Mouse (Mus musculus): Measurements from ENCODE around the gene Cdhr5. TPM values are rescaled to one million over a fixed set of nuclear protein-coding genes. Genes with fewer than 3 reads are reported as not detected.

Cdhr5 gene
- total RNA-seq, 2 experiments from 2014 or later: not detected

DNA sequence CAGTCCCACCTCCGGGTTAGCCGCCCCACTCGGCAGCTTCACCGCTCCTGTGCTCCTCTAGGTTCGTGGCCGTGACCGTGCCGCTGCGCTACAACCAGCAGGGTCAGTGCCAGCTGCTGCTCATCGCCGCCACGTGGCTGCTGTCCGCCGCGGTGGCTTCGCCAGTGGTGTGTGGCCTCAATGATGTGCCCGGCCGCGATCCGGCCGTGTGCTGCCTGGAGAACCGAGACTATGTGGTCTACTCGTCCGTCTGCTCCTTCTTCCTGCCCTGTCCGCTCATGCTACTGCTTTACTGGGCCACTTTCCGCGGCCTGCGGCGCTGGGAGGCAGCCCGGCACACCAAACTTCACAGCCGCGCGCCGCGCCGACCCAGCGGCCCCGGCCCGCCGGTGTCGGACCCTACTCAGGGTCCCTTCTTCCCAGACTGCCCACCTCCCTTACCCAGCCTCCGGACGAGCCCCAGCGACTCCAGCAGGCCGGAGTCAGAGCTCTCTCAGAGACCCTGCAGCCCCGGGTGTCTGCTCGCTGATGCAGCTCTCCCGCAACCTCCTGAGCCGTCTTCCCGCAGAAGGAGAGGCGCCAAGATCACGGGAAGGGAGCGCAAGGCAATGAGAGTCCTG lies 17.4 kb upstream of the Cdhr5 start:
- intact Hi-C loops (cut with DNase I): no loop called here
- Histone ChIP-seq H3K4me3 (peak overlapping the region; percentile 60), H3K27ac (no peak overlapping the region)
- peak; percentile 64 for DNase-seq
- TF ChIP-seq CTCF (IDR thresholded peaks at IDR 0.05): peak; percentile 17; the same call in 1 of the 2 replicates

DNA sequence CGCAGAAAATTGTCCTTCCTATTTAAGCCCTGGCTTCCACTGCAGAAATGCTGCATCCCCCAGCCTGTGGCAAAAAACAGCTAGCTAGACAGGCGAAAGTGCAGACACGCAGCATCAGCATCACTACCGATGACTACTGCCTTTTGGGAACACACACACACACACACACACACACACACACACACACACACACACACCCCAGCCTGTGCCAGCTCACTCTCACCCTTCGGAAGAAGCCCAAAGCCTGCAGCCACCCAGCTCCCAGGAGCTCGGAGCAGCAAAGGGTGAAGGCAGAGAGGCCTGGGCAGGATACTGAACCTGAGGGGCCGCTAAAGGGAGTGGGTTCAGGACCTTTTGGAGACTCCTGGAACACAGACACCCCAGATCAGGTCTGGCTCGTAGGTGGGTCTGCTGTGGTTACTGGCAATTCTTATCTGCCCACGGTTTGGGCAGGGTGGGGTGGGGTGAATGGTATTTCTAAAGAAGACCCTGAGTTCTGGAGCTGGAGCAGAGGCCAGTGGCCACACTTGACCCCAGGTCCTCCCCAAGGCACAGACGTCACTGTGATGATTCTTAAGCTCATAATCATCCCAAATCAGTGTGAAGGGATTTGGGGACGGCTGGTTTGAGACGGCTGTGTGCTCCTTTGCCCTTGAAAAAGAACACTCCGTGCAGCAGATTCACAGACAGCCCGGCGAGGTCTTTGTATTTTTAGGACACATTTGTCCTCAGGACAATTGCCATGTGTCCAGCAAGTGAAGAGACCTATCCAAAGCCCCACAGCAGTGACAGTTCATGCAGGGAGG lies 16.2 kb upstream of the Cdhr5 start:
- DNase-seq: no peak
- no peak overlapping the region for H3K27ac ChIP-seq
- intact Hi-C loops (cut with DNase I): no loop called here
- TF ChIP-seq CTCF (IDR thresholded peaks at IDR 0.05): no peak
- no peak overlapping the region for H3K4me3 ChIP-seq

DNA sequence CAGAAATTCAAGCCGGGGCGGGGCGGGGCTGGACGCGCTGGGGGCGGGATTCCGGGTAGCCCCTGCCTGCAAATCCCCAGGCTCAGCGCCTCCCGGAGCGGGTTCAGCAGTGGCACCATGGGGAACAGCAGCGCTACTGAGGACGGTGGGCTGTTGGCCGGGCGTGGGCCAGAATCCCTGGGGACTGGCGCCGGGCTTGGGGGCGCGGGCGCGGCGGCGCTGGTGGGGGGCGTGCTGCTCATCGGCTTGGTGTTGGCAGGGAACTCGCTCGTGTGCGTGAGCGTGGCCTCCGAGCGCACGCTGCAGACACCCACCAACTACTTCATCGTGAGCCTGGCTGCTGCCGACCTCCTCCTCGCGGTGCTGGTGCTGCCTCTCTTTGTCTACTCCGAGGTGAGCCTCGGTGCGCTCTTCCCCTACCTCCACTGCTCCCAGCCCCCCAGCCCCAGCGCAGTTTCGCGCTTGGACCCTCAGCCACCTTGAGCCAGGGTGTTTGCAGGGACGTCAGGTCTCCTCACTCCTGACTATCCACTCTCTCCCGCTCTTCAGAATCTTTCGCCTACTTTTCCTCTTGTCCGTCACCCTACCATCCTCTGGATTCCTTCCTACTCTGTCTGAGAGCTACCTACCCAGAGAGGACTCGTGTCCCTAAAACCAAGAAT lies 15.5 kb upstream of the Cdhr5 start, which contains the start of gene Drd4:
Gene Drd4, plus strand, starts transcription at position 86 of the 662 bp plus-strand sequence.
- TF ChIP-seq CTCF (IDR thresholded peaks at IDR 0.05): no peak
- Histone ChIP-seq H3K4me3 (peak within 1 kb of the TSS; percentile 60), H3K27ac (no peak within 1 kb of the TSS)
- no peak for DNase-seq
- intact Hi-C loops (cut with DNase I): no loop called here

DNA sequence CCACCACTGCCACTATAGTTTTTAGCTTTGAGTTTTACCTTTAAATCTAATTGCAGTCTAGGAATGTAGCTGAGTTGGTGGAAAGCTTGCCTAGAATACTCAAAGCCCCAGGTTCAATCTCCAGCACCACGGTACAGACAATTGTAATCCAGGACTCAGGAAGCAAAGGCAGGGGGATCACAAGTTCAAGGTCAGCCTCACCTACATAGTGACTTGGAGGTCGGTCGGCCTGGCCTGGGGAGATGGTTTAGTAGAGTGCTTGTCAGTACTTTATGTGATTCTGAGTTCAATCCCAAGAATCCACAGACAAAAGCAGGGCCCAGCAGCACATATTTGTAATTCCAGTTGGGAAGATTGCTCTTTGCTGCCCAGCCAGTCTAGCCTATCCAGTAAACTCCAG lies 11.5 kb upstream of the Cdhr5 start:
- Histone ChIP-seq H3K27ac (no peak overlapping the region), H3K4me3 (no peak overlapping the region)
- intact Hi-C loops (cut with DNase I): no loop called here
- TF ChIP-seq CTCF (IDR thresholded peaks at IDR 0.05): no peak
- no peak for DNase-seq

DNA sequence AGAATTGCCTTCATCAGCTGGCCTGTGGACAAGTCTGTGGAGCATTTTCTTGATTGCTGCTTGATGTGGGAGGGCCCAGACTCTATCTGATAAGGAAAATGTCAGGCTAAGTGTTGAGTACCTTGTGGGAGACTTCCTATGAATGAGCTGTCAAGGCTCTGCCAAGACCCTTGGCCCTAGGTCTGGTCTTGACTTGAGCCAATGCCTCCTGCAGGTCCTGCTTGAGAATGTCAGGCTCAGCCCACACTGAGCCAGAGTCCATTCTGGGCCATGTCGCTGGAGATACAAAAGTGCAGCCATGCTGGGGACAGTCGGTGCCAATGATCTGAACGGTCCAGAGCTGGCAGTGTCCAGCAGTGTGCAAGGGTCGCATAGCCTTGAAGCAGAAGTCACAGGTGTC lies 6.2 kb upstream of the Cdhr5 start:
- intact Hi-C loops (cut with DNase I): no loop called here
- Histone ChIP-seq H3K27ac (no peak overlapping the region), H3K4me3 (no peak overlapping the region)
- no peak for DNase-seq
- TF ChIP-seq CTCF (IDR thresholded peaks at IDR 0.05): no peak

DNA sequence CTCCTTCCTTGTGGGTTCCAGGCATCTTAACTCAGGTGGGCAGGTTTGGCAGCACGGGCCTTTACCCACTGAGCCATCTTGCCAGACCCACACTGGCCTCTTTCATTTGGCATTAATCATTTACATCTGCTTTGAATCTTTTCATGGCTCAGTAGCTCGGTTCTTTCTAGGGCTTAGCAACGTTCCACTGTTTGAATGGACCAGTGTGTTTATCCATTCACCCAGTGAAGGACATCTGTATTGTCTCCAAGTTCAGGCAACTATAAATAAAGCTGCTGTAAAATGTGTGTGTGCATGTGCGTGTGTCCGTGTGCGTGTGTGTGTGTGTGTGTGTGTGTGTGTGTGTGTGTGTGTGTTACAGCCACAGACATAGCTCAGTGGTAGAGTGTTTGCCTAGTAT lies 4.9 kb upstream of the Cdhr5 start:
- no peak for DNase-seq
- intact Hi-C loops (cut with DNase I): no loop called here
- H3K4me3 ChIP-seq: no peak overlapping the region
- TF ChIP-seq CTCF (IDR thresholded peaks at IDR 0.05): no peak
- H3K27ac ChIP-seq: no peak overlapping the region

DNA sequence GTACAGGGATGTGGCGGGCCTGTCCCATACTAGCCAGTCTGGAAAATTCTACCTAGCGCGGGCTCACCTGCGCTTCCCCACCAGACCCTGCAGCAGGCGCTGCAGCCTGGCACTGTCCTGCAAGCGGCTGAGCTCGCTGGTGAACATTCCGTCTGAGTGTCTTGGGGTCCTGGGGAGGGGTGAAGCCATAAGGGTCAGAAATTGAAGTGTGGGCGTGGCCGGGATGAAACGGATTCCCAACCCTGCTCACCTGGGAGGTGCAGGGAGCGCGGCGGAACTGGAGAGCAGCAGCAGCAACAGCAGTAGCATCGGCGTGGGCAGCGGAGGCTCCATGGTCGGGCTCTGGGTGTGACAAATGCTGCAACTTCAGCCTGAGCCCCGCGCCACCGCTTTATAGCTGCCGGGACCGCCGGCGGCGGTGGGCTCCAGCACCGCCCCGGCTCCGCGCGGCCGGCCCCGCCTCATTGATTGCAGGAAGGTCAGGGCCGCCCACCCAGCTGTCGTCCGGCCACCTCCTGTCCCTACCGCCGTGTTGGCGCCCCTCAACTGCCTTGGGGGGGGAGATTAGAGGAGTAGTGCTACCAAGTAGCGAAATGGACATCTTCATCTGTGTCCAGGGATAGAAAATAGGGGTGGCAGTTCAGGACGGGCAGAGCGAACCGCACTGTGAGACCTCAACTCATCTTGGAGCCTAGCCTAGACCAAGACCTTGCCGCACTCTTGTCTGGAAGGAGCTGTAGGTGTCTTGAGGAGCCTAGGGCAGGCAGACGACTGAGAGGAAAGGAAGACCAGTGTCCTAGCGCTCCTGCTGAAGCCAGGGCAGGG lies 2.4 kb upstream of the Cdhr5 start, which contains the start of gene Sct:
Gene Sct, minus strand, starts transcription at position 368 of the 825 bp plus-strand sequence.
- intact Hi-C loops (cut with DNase I): no loop called here
- no peak within 1 kb of the TSS for H3K27ac ChIP-seq
- peak; percentile 40; the same call in 1 of the 2 replicates for TF ChIP-seq CTCF (IDR thresholded peaks at IDR 0.05)

DNA sequence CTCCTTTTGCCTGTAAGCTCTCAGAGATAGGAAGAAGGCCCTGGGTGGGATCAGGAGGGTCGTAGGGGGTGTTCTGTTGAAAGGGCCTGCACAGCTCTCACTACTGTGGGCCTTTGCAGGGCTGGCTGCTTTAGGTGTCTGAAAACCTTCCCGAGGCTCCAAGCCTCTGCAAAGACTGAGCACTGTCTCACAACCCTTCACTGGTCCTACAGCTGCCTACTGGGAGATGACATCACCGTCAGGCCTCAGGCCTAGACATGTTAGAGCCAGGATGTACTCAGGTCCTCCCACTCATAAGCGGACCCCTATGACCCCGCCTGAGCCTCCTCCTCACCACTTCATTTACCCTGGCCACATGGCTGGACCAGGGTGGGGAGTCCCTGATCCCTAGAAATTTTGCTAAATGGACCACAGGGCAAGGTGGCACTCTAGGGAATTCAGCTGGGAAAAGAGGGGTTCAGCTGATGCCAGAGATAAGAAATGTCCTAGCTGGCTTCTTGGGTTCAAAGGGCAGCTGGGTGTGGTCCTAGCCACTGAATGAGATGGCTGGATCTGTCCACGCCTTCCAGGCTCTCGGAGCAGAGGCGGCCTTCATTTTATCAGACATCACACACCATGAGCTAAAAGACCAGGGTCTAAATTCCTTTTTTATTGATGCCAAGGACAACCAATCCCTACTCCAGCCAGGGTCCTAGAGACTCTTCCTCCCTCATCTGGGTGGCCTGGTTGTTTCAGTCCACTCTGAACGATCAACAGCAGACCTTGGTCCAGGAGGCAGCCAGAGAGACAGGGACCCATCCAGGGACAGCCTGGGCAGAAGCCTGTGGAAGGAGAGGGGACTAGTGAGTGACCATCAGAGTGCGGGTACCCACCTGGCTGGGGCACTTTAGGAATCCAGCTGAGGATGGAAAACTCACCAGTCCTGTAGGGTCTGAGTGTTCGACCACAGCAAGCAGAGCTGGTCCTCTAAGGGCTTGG lies 1.4 kb upstream of the Cdhr5 start:
- no peak overlapping the region for H3K27ac ChIP-seq

More for the DNA sequence above, 2.4 kb upstream of the Cdhr5 start, which contains the start of gene Sct:
- DNase-seq: no peak
- H3K4me3 ChIP-seq: peak within 1 kb of the TSS; percentile 65

DNA sequence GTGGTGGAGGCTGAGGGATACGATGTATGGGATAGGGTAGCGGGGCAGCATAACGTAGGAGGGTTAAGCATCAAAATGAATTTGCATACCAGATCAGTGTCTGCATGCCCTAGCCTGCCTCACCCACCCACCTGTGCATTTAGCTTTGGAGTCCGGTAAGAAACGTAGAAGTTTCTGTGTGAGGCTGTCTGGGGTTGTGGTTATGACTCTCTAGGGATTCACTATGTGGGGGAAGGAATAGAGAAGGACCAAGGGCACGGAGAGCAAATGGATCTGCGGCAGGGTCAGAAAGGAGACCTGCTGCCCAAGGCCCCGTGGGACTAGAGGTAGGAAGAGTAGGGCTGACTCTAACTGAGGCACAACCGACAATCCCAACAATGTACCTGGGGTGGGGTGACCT lies 1.2 kb downstream of the Cdhr5 start:
- Histone ChIP-seq H3K27ac (no peak overlapping the region), H3K4me3 (no peak overlapping the region)
- TF ChIP-seq CTCF (IDR thresholded peaks at IDR 0.05): no peak
- no peak for DNase-seq
- intact Hi-C loops (cut with DNase I): no loop called here

More for the DNA sequence above, 1.4 kb upstream of the Cdhr5 start:
- TF ChIP-seq CTCF (IDR thresholded peaks at IDR 0.05): no peak
- no peak overlapping the region for H3K4me3 ChIP-seq
- no peak for DNase-seq
- intact Hi-C loops (cut with DNase I): no loop called here

DNA sequence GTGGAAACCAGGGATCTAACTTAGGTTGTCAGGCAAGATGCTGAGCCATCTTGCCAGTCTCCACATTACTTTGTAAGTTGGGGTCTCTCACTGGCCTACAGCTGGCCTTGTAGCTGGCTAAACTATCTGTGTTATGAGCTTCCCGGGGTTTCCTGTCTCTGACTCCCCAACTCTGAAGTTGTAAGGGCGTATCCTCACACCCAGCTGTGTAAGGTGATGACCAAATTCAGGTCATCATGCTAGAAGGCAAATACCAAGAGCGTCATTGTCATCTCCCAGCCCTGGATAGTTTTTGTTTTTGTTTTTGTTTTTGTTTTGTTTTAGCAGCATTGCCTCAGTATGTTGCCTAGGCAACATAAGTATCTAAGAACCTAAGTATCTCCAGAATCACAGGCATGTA lies 6.0 kb downstream of the Cdhr5 start:
- no peak overlapping the region for H3K27ac ChIP-seq
- no peak for DNase-seq
- no peak overlapping the region for H3K4me3 ChIP-seq
- TF ChIP-seq CTCF (IDR thresholded peaks at IDR 0.05): no peak
- intact Hi-C loops (cut with DNase I): no loop called here

DNA sequence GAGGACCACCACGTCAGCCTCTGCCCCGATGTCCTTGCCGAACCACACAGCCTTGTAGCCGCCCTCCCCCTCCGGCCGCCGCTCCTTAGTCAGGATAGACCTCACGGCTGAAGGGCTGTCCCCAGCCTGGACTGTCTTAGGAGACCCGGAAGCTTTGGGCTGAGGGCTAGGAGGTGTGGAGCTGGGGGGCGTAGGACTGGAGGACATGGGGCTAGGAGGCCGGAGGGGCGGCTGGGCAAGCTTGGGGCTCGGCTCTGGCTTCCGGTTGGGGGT lies 7.4 kb downstream of the Cdhr5 start:
- DNase-seq: no peak
- intact Hi-C loops (cut with DNase I): no loop called here
- Histone ChIP-seq H3K4me3 (peak overlapping the region; percentile 43), H3K27ac (no peak overlapping the region)
- no peak for TF ChIP-seq CTCF (IDR thresholded peaks at IDR 0.05)
